Comparison of ENCODE assay signal across 8 mouse cellular contexts in genomic region chr6:129451411-129452039, GRCm38 (mm10). TPM values are rescaled to one million over a fixed set of nuclear protein-coding genes. Genes with fewer than 3 reads are reported as not detected.
DNase-seq lines count a peak whose midpoint lies in the region; ATAC-seq and TF ChIP-seq lines count a peak whose summit lies in the region.

TSS of gene Clec1a (minus strand) at chr6:129452000.

- no peak for ATAC-seq in forebrain, embryonic 14.5 days
- no peak for ATAC-seq in forebrain, embryonic 12.5 days (ENCODE audit: low FRiP score)
- no peak for ATAC-seq in heart, embryonic 15.5 days (replicated peaks; ENCODE audit: insufficient number of reproducible peaks, insufficient read depth, low FRiP score, low read depth)
- ATAC-seq in limb, embryonic 14.5 days (ENCODE audit: low FRiP score, low read depth) = no peak
- ATAC-seq in stomach, embryonic 15.5 days (ENCODE audit: insufficient read depth, low FRiP score, low read depth) = no peak

- no peaks in the 10 kb centered on the region for H3K9me3 ChIP-seq in forebrain, embryonic 14.5 days (replicated peaks; ENCODE audit: control insufficient read depth, low read length)
- H3K9me3 ChIP-seq in forebrain, embryonic 12.5 days = no peaks in the 10 kb centered on the region
- H3K9me3 ChIP-seq in heart, embryonic 15.5 days (replicated peaks) = no peaks in the 10 kb centered on the region
- H3K9me3 ChIP-seq in limb, embryonic 14.5 days (ENCODE audit: control insufficient read depth, low read length) = no peaks in the 10 kb centered on the region
- no peaks in the 10 kb centered on the region for H3K9me3 ChIP-seq in stomach, embryonic 15.5 days

- H3K27me3 ChIP-seq in forebrain, embryonic 14.5 days (replicated peaks; ENCODE audit: control insufficient read depth, insufficient read depth, low read length) = no peaks in the 10 kb centered on the region
- H3K27me3 ChIP-seq in forebrain, embryonic 12.5 days = no peaks in the 10 kb centered on the region
- no peaks in the 10 kb centered on the region for H3K27me3 ChIP-seq in heart, embryonic 15.5 days
- H3K27me3 ChIP-seq in limb, embryonic 14.5 days (ENCODE audit: control insufficient read depth, insufficient read depth, low read length) = no peaks in the 10 kb centered on the region
- no peaks in the 10 kb centered on the region for H3K27me3 ChIP-seq in stomach, embryonic 15.5 days (replicated peaks)

- no peak within 1 kb of the TSS for H3K9ac ChIP-seq in forebrain, embryonic 14.5 days (ENCODE audit: low read length)
- no peak within 1 kb of the TSS for H3K9ac ChIP-seq in forebrain, embryonic 12.5 days
- H3K9ac ChIP-seq in heart, embryonic 15.5 days = no peak within 1 kb of the TSS
- H3K9ac ChIP-seq in limb, embryonic 14.5 days (ENCODE audit: low read depth, low read length, severe bottlenecking) = no peak within 1 kb of the TSS
- no peak within 1 kb of the TSS for H3K9ac ChIP-seq in stomach, embryonic 15.5 days

- intact Hi-C loops in left cerebral cortex, postnatal 14 days (cut with DNase I) = no loop called here

- WGBS in forebrain, embryonic 14.5 days = 61% methylated on average over 13 of the region's 13 CpGs
- 67% methylated on average over 13 of the region's 13 CpGs for WGBS in forebrain, embryonic 12.5 days
- 56% methylated on average over 13 of the region's 13 CpGs for WGBS in heart, embryonic 15.5 days
- 44% methylated on average over 13 of the region's 13 CpGs for WGBS in limb, embryonic 14.5 days
- 55% methylated on average over 13 of the region's 13 CpGs for WGBS in stomach, embryonic 15.5 days

- no peak within 1 kb of the TSS for H3K4me3 ChIP-seq in forebrain, embryonic 14.5 days (ENCODE audit: low read depth, low read length)
- H3K4me3 ChIP-seq in forebrain, embryonic 12.5 days (replicated peaks) = no peak within 1 kb of the TSS
- peak within 1 kb of the TSS; percentile 33 for H3K4me3 ChIP-seq in heart, embryonic 15.5 days
- no peak within 1 kb of the TSS for H3K4me3 ChIP-seq in limb, embryonic 14.5 days (replicated peaks; ENCODE audit: low read length)
- H3K4me3 ChIP-seq in stomach, embryonic 15.5 days (replicated peaks) = no peak within 1 kb of the TSS

- no peak for TF ChIP-seq POLR2A in limb, embryonic 14.5 days (IDR thresholded peaks at IDR 0.05; ENCODE audit: borderline replicate concordance, extremely low read depth, insufficient read depth, insufficient read length)

- DNase-seq in forebrain, embryonic 14.5 days (ENCODE audit: low spot score) = peak; percentile 17
- DNase-seq in right cerebral cortex, postnatal 4 days = peak; percentile 9
- DNase-seq in right cerebral cortex, adult 2 months (ENCODE audit: low spot score in 2 of 2) = no peak
- DNase-seq in limb, embryonic 14.5 days (ENCODE audit: low spot score) = peak; percentile 11
- no peak for DNase-seq in left cerebral cortex, postnatal 14 days (ENCODE audit: low spot score in 2 of 2)

- no peak within 1 kb of the TSS for H3K4me2 ChIP-seq in forebrain, embryonic 14.5 days (ENCODE audit: low read length)
- H3K4me2 ChIP-seq in forebrain, embryonic 12.5 days = no peak within 1 kb of the TSS
- peak within 1 kb of the TSS; percentile 26 for H3K4me2 ChIP-seq in heart, embryonic 15.5 days
- H3K4me2 ChIP-seq in limb, embryonic 14.5 days (replicated peaks; ENCODE audit: low read depth, low read length, severe bottlenecking) = no peak within 1 kb of the TSS
- H3K4me2 ChIP-seq in stomach, embryonic 15.5 days = peak within 1 kb of the TSS; percentile 8; the same call in 1 of the 2 replicates

- H3K4me1 ChIP-seq in forebrain, embryonic 14.5 days (ENCODE audit: control insufficient read depth, insufficient read depth, low read length) = no peaks in the 10 kb centered on the region
- H3K4me1 ChIP-seq in forebrain, embryonic 12.5 days = no peaks in the 10 kb centered on the region
- H3K4me1 ChIP-seq in heart, embryonic 15.5 days (replicated peaks) = no peaks in the 10 kb centered on the region; the same call in 1 of the 2 replicates
- H3K4me1 ChIP-seq in limb, embryonic 14.5 days (ENCODE audit: control insufficient read depth, insufficient read depth, low read length) = no peaks in the 10 kb centered on the region
- H3K4me1 ChIP-seq in stomach, embryonic 15.5 days = no peaks in the 10 kb centered on the region

- no peak within 1 kb of the TSS for H3K27ac ChIP-seq in forebrain, embryonic 14.5 days (ENCODE audit: low read depth, low read length)
- H3K27ac ChIP-seq in forebrain, embryonic 12.5 days = no peak within 1 kb of the TSS
- H3K27ac ChIP-seq in heart, embryonic 15.5 days = peak within 1 kb of the TSS; percentile 49
- H3K27ac ChIP-seq in limb, embryonic 14.5 days (replicated peaks; ENCODE audit: low read depth, low read length) = no peak within 1 kb of the TSS
- H3K27ac ChIP-seq in stomach, embryonic 15.5 days = no peak within 1 kb of the TSS

- H3K36me3 ChIP-seq in forebrain, embryonic 14.5 days (ENCODE audit: control insufficient read depth, insufficient read depth, low read length) = no peaks in the 10 kb centered on the region
- no peaks in the 10 kb centered on the region for H3K36me3 ChIP-seq in forebrain, embryonic 12.5 days (replicated peaks)
- no peaks in the 10 kb centered on the region for H3K36me3 ChIP-seq in heart, embryonic 15.5 days
- H3K36me3 ChIP-seq in limb, embryonic 14.5 days (ENCODE audit: control insufficient read depth, insufficient read depth, low read length) = no peaks in the 10 kb centered on the region
- no peaks in the 10 kb centered on the region for H3K36me3 ChIP-seq in stomach, embryonic 15.5 days

RNA-seq across cellular contexts. Expression of gene Clec1a, which starts in this region (rescaled TPM):
- polyA plus RNA-seq in forebrain, embryonic 14.5 days (2014; fragmentation: Nextera tagmentation; extraction: Ambion mirVana) = 1.3 and 1.5 TPM in 2 replicates
- polyA plus RNA-seq in forebrain, embryonic 12.5 days (2016; fragmentation: Nextera tagmentation; extraction: Ambion mirVana) = 1.2 TPM in 2 replicates
- polyA plus RNA-seq in heart, embryonic 15.5 days (2015; fragmentation: Nextera tagmentation; extraction: Ambion mirVana) = 5.7 and 6.3 TPM in 2 replicates
- 0.97 and 1.3 TPM in 2 replicates for polyA plus RNA-seq in limb, embryonic 14.5 days (2012; rRNA removed)
- polyA plus RNA-seq in limb, embryonic 14.5 days (2014; fragmentation: Nextera tagmentation; extraction: Ambion mirVana) = 2.5 and 3.1 TPM in 2 replicates
- polyA plus RNA-seq in stomach, embryonic 15.5 days (2015; fragmentation: Nextera tagmentation; extraction: Ambion mirVana) = 2.9 and 3.6 TPM in 2 replicates
- total RNA-seq in left cerebral cortex, postnatal 14 days (2021) = 1 to 10 TPM; 1.4 to 2.1 TPM

Comparison
In these comparisons a context has a peak if more than half of its experiments do, and no peak if none do; other contexts are left out.
1. DNase-seq: peak in forebrain, embryonic 14.5 days (single experiment), right cerebral cortex, postnatal 4 days (single experiment) and limb, embryonic 14.5 days (single experiment); none in right cerebral cortex, adult 2 months (0 of 2) and left cerebral cortex, postnatal 14 days (0 of 2).
2. H3K4me2 ChIP-seq: peak in heart, embryonic 15.5 days (single experiment) and stomach, embryonic 15.5 days (single experiment); none in forebrain, embryonic 14.5 days (single experiment), forebrain, embryonic 12.5 days (single experiment) and limb, embryonic 14.5 days (single experiment).